Mouse (Mus musculus) testis, adult 10 weeks (tissue): Measurements from ENCODE around the gene Foxo6. TPM values are rescaled to one million over a fixed set of nuclear protein-coding genes. Genes with fewer than 3 reads are reported as not detected.

Source experiments
- polyA plus RNA-seq: library from polyadenylated mRNA; stranded (reverse); fragments of 350-450 nt; fragmentation: Illumina TruSeq; extraction: RNeasy Lipid Tissue Mini Kit (QIAGEN cat#74804); gene quantifications from one replicate; pipeline ENCODE4 v1.2.3, GENCODE M21; 2014; ENCODE audit warnings: low read depth, low replicate concordance

Gene Foxo6
- polyA plus RNA-seq = 0.07 TPM

GRCm38 (mm10) chr4:120287290-120288111 lies at the start of gene Foxo6:
Gene Foxo6, minus strand, starts transcription at chr4:120287349.

Other genes starting within 250 kb of the Foxo6 start
- not detected for gene AL607142.1, start 222.4 kb downstream of the Foxo6 start, polyA plus RNA-seq
- not detected for gene Edn2, start 126.1 kb downstream of the Foxo6 start, polyA plus RNA-seq
- 64.5 TPM for gene Scmh1, start 117.9 kb upstream of the Foxo6 start, polyA plus RNA-seq
- 10.5 TPM for gene Slfnl1, start 244.9 kb upstream of the Foxo6 start, polyA plus RNA-seq